Mouse (Mus musculus) lung, postnatal 36 days (tissue): ENCODE data around the gene Kprp.
"Not testable (repeated sequence)": the region's sequence is repeated elsewhere in the genome, so short reads cannot be mapped to it uniquely, and the experiment has no call there.

Experiments
- DNase-seq: peaks from one replicate; pipeline ENCODE4 v3.0.0; 2022; ENCODE audit warnings: mixed read lengths

Gene Kprp

GRCm38 (mm10) chr3:92827108-92827507 lies at the start of gene Kprp:
Gene Kprp (minus strand): TSS chr3:92827247.
- no peak for DNase-seq

GRCm38 (mm10) chr3:92874180-92874579 lies 47.1 kb upstream of the Kprp start:
- no peak for DNase-seq

GRCm38 (mm10) chr3:92870116-92870515 lies 43.1 kb upstream of the Kprp start, which contains the start of gene 2310050C09Rik:
Gene 2310050C09Rik (minus strand): TSS chr3:92870216.
- no peak for DNase-seq

- no peak for DNase-seq
Observed at GRCm38 (mm10) chr3:92851186-92851585, 24.1 kb upstream of the Kprp start, which contains the start of gene Lce1l. Gene Lce1l (minus strand): TSS chr3:92851286.

GRCm38 (mm10) chr3:92825808-92826207 lies 1.2 kb downstream of the Kprp start:
- DNase-seq, result no peak

- DNase-seq, result not testable (repeated sequence)
Observed at GRCm38 (mm10) chr3:92816036-92816435, 11.0 kb downstream of the Kprp start.

DNA sequence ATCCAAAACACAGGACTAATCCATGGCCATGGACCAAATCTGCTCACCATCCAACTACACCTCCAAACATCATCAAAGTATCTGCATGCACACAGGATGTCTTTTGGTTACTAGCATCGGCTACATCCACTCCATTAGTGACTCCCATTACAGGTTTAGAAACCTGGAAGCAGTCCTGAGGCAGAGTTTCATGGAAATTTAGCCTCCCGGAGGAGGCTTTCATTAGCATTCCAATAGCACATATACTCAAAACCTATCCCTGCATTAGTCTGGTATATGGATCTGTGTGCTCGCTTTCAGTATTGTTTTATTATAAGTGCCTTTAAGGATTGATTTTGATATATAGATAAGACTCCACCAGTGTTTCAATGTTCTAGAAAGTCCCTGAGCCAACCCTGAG lies 11.5 kb downstream of the Kprp start:
- no peak for DNase-seq

DNA sequence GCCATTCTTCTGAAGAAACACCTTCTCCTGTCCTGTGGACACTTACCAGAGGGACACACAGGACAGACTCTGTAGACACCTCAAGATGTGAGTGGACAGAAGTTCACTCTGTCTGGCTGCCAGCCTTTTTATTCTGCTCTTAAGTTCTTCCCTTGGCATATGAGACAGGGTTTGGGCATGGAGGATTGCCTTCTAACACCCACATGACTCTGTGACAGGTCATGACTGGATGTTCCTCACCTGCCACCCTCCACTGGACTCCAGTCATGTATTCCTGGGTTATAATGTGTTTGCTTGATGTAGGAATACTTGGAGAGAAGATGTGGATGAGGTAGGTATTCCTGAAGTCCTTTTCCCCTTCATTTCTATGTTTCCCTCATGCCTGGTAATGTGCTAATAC lies 19.3 kb downstream of the Kprp start, which contains the start of gene Lce1k:
Lce1k (minus strand) TSS at position 101 of the 400 bp plus-strand sequence.
- no peak for DNase-seq

GRCm38 (mm10) chr3:92790414-92790813 lies 36.6 kb downstream of the Kprp start, which contains the start of gene Lce1j:
Gene Lce1j (minus strand): TSS chr3:92790514.
- DNase-seq, result no peak

DNA sequence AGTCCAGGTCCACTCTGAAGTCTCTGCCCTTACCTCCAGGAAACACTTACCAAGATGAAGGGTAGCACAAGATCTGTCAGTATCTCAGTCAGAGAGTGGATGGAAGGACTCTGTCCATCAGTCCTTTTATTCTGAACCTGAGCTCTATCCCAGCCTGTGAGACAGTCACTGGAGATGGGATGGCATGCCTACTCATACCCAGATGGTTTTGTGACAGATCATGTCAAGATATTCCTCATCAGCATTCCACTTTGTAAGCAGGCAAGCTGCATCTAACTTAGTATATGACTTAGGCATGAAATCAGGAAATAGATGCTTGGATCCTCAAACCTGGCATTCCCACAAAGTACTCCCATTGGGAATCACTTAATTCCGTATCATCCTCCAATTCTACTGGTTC lies 48.2 kb downstream of the Kprp start, which contains the start of gene Lce1i:
Lce1i (minus strand) TSS at position 101 of the 400 bp plus-strand sequence.
- DNase-seq, result no peak
